Mouse (Mus musculus): ENCODE results near the gene Akap14. TPM values are rescaled to one million over a fixed set of nuclear protein-coding genes. Genes with fewer than 3 reads are reported as not detected.
"Not testable (repeated sequence)": the region's sequence is repeated elsewhere in the genome, so short reads cannot be mapped to it uniquely, and the experiment has no call there.

Akap14 gene
- 6.2 and 8.0 TPM in 2 replicates for polyA plus RNA-seq (2012; rRNA removed)

GRCm38 (mm10) chrX:37168742-37169141 lies at the start of gene Akap14:
Gene Akap14 (minus strand): TSS chrX:37168842.
- Histone ChIP-seq H3K4me3 (ENCODE audit: control insufficient read depth, low read depth, low read length) (peak within 1 kb of the TSS; percentile 39), H3K27ac (ENCODE audit: control insufficient read depth, insufficient read depth, low read depth, low read length) (0 out of 2 replicates have a peak within 1 kb of the TSS, but pooled peaks have one; percentile 49), H3K4me1 (ENCODE audit: control insufficient read depth, insufficient read depth, low read length) (no peaks in the 10 kb centered on the region), H3K36me3 (ENCODE audit: control insufficient read depth, insufficient read depth, low read length) (no peaks in the 10 kb centered on the region), H3K27me3 (ENCODE audit: control insufficient read depth, insufficient read depth, low read length) (no peaks in the 10 kb centered on the region)
- TF ChIP-seq CTCF (IDR thresholded peaks at IDR 0.05; ENCODE audit: control insufficient read depth, insufficient read depth, insufficient replicate concordance, low read depth, low read length) = no peak

DNA sequence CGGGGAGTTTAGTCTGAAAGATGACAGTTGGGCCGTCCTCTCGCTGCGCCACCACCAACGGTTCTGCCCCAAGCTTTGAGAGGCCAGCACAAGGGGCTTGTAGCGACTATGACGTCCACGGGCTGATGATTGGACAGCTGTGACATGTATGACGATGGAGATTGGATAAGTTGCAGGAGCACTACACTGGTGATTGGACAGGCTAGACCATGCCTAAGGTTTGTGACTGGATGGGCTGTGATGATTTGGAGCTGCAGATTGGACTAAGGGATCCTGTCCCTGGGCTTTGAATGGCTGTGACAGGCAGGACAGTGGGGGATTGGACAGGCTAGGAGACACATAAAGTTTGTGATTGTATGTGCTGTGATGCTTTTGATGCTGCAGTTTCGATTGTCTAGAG lies 42.3 kb upstream of the Akap14 start, which contains the start of gene Gm9:
TSS of gene Gm9 (minus strand) at position 101 of the 400 bp plus-strand sequence.
- peak; percentile 31; the same call in 1 of the 2 replicates for TF ChIP-seq POLR2A (IDR thresholded peaks at IDR 0.05; ENCODE audit: control insufficient read depth, low read depth, low read length)
- TF ChIP-seq CTCF (IDR thresholded peaks at IDR 0.05; ENCODE audit: control insufficient read depth, insufficient read depth, insufficient replicate concordance, low read depth, low read length) = no peak
- Histone ChIP-seq H3K36me3 (ENCODE audit: control insufficient read depth, insufficient read depth, low read length) (no peaks in the 10 kb centered on the region), H3K4me3 (ENCODE audit: control insufficient read depth, low read depth, low read length) (peak within 1 kb of the TSS; percentile 81), H3K27ac (ENCODE audit: control insufficient read depth, insufficient read depth, low read depth, low read length) (peak within 1 kb of the TSS; percentile 94), H3K27me3 (ENCODE audit: control insufficient read depth, insufficient read depth, low read length) (no peaks in the 10 kb centered on the region), H3K4me1 (ENCODE audit: control insufficient read depth, insufficient read depth, low read length) (peaks cover 2% of the 10 kb centered on the region)

- no peaks in the 10 kb centered on the region for H3K27me3 ChIP-seq (ENCODE audit: control insufficient read depth, insufficient read depth, low read length)
- TF ChIP-seq CTCF (IDR thresholded peaks at IDR 0.05; ENCODE audit: control insufficient read depth, insufficient read depth, insufficient replicate concordance, low read depth, low read length) = no peak
- no peak for TF ChIP-seq POLR2A (IDR thresholded peaks at IDR 0.05; ENCODE audit: control insufficient read depth, low read depth, low read length)
- no peak overlapping the region for H3K4me3 ChIP-seq (ENCODE audit: control insufficient read depth, low read depth, low read length)
- H3K4me1 ChIP-seq (ENCODE audit: control insufficient read depth, insufficient read depth, low read length) = no peaks in the 10 kb centered on the region
- H3K36me3 ChIP-seq (ENCODE audit: control insufficient read depth, insufficient read depth, low read length) = no peaks in the 10 kb centered on the region
- H3K27ac ChIP-seq (ENCODE audit: control insufficient read depth, insufficient read depth, low read depth, low read length) = no peak overlapping the region
Observed at GRCm38 (mm10) chrX:37198676-37199075, 30.0 kb upstream of the Akap14 start.

- Histone ChIP-seq H3K4me3 (ENCODE audit: control insufficient read depth, low read depth, low read length) (peak overlapping the region; percentile 93), H3K27me3 (ENCODE audit: control insufficient read depth, insufficient read depth, low read length) (no peaks in the 10 kb centered on the region), H3K36me3 (ENCODE audit: control insufficient read depth, insufficient read depth, low read length) (no peaks in the 10 kb centered on the region), H3K27ac (ENCODE audit: control insufficient read depth, insufficient read depth, low read depth, low read length) (no peak overlapping the region), H3K4me1 (ENCODE audit: control insufficient read depth, insufficient read depth, low read length) (peaks cover 4% of the 10 kb centered on the region; the same call in 1 of the 2 replicates)
- no peak for TF ChIP-seq CTCF (IDR thresholded peaks at IDR 0.05; ENCODE audit: control insufficient read depth, insufficient read depth, insufficient replicate concordance, low read depth, low read length)
- no peak for TF ChIP-seq POLR2A (IDR thresholded peaks at IDR 0.05; ENCODE audit: control insufficient read depth, low read depth, low read length)
Observed at GRCm38 (mm10) chrX:37191744-37192379, 23.2 kb upstream of the Akap14 start.

- Histone ChIP-seq H3K4me1 (ENCODE audit: control insufficient read depth, insufficient read depth, low read length) (peaks cover 4% of the 10 kb centered on the region; the same call in 1 of the 2 replicates), H3K27ac (ENCODE audit: control insufficient read depth, insufficient read depth, low read depth, low read length) (peak within 1 kb of the TSS; percentile 87), H3K36me3 (ENCODE audit: control insufficient read depth, insufficient read depth, low read length) (no peaks in the 10 kb centered on the region), H3K4me3 (ENCODE audit: control insufficient read depth, low read depth, low read length) (peak within 1 kb of the TSS; percentile 93), H3K27me3 (ENCODE audit: control insufficient read depth, insufficient read depth, low read length) (no peaks in the 10 kb centered on the region)
- TF ChIP-seq POLR2A (IDR thresholded peaks at IDR 0.05; ENCODE audit: control insufficient read depth, low read depth, low read length) (peak; percentile 60), CTCF (IDR thresholded peaks at IDR 0.05; ENCODE audit: control insufficient read depth, insufficient read depth, insufficient replicate concordance, low read depth, low read length) (no peak)
Observed at GRCm38 (mm10) chrX:37191105-37191743, 22.6 kb upstream of the Akap14 start, which contains the start of the genes Ndufa1 and Rnf113a1. Gene Ndufa1 (minus strand): TSS chrX:37191163. Gene Rnf113a1 (plus strand): TSS chrX:37191245.

DNA sequence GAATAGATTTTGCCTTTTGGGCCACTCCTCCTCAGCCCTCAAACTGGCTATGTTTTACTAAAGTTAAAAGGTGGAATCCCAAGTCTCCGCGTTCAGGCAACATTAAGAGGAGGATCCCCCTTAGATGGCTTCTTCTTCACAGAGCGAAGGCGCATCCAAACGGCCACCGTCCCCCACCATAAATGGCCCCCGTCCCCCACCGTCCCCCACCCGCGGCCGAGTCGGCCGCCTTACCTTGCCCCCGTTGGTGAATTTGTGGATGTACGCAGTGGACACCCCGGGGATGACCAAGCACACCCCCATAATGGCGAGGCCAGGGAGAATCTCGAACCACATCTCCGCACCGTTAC lies 22.1 kb upstream of the Akap14 start:
- H3K4me3 ChIP-seq (ENCODE audit: control insufficient read depth, low read depth, low read length) = peak overlapping the region; percentile 93
- H3K36me3 ChIP-seq (ENCODE audit: control insufficient read depth, insufficient read depth, low read length) = no peaks in the 10 kb centered on the region
- H3K27me3 ChIP-seq (ENCODE audit: control insufficient read depth, insufficient read depth, low read length) = no peaks in the 10 kb centered on the region
- H3K4me1 ChIP-seq (ENCODE audit: control insufficient read depth, insufficient read depth, low read length) = peaks cover 4% of the 10 kb centered on the region; the same call in 1 of the 2 replicates
- TF ChIP-seq POLR2A (IDR thresholded peaks at IDR 0.05; ENCODE audit: control insufficient read depth, low read depth, low read length) = no peak
- TF ChIP-seq CTCF (IDR thresholded peaks at IDR 0.05; ENCODE audit: control insufficient read depth, insufficient read depth, insufficient replicate concordance, low read depth, low read length) = no peak
- peak overlapping the region; percentile 87 for H3K27ac ChIP-seq (ENCODE audit: control insufficient read depth, insufficient read depth, low read depth, low read length)

DNA sequence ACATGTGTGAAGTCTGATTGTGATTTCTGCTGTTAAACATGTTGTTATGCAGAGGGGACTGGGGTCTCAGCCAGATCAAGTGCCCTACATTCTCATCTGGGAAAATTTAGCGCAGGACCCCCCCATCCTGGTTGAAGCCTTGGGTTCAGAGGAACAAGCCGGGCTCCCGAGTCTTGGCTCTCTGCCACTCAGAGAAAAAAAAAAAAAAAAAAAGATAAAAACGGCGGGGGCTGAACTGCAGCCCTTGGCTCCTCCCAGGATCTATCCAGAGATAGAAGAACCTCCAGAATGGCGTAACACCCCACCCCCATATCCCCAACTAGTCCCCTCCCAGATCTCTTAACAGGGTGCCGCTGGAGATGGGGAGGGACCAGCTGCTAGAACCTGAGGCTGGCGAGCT lies 15.8 kb upstream of the Akap14 start:
- H3K36me3 ChIP-seq (ENCODE audit: control insufficient read depth, insufficient read depth, low read length); H3K27ac ChIP-seq (ENCODE audit: control insufficient read depth, insufficient read depth, low read depth, low read length); H3K4me3 ChIP-seq (ENCODE audit: control insufficient read depth, low read depth, low read length); H3K27me3 ChIP-seq (ENCODE audit: control insufficient read depth, insufficient read depth, low read length); H3K4me1 ChIP-seq (ENCODE audit: control insufficient read depth, insufficient read depth, low read length): not testable (repeated sequence)
